Mouse (Mus musculus): ENCODE measurements at regions not wholly inside any gene's neighbourhood (a gene's known extent, or its start where the extent isn't known, plus 50 kb on each side); places are given as distances from the start of the nearest gene placed in this dataset.

DNA sequence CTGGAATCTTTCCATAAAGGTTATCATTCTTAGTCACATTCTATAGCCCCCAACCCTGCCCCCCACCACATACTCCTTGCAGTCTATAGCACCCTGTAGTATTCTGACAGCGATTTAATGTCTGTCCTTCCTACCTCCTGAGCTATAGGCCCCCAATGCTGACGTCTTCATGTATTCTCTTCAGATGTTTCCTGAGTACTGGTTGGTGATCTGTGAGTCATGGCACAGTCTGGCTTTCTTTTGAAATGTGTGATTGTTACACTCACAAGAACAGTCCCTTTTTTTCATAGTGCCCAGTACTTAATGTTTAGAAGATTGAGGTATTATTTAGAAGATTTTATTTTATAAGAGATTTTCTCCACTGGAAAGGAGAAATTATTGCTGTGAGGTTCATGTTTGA, 634.6 kb upstream of the Zeb2 start:
- DNase-seq (ENCODE audit: low read depth), result no peak

- no peak for DNase-seq (ENCODE audit: low read depth)
Observed at GRCm38 (mm10) chr2:45749379-45749778, 632.2 kb upstream of the Zeb2 start.

DNA sequence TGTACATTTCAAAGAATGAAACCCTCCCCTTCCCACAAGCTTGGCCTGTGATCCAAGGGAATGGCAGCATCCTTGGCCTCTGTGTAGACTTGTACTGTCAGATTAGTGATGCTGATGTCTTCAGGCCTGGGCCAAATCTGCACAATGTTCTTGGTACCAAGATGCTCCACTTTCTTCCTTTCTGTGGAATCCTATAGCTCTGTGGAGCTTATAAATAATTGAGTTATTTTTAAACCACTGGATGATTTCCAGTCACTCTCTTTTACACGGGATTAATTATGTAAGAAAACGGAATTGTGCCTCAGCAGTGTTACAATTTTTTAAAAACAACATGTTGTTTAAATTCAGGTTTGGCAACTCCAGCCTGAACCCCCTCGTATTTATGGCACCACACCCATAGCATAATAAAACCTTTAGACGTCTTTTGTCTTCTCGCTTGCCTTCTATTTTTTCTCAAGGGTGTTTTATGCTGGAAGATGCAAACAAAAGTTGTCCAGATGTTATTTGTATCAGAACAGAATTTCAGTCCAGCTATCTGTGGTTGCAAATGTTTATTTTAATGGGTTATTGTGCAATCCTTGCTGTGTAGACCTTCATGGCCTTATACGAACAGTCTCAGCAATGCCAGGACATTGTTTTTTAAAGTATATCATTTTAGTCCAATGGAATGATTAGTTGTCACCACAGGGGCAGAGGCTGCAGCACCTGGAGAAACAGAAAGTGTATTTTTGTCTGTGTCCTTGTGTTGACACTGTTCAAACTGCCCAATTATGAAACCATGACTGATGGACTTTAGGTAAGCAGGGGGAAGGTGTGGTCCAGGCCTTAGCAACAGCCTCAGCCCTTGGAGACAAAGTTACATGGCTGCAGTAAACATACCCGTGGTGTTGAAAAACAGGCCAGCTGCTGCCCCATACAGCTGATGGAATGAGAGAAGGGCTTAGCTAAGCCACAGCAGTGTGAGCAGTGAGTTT, 630.4 kb upstream of the Zeb2 start:
- DNase-seq (ENCODE audit: low read depth), result no peak

GRCm38 (mm10) chr2:45746606-45747005, 629.4 kb upstream of the Zeb2 start:
- no peak for DNase-seq (ENCODE audit: low read depth)

DNA sequence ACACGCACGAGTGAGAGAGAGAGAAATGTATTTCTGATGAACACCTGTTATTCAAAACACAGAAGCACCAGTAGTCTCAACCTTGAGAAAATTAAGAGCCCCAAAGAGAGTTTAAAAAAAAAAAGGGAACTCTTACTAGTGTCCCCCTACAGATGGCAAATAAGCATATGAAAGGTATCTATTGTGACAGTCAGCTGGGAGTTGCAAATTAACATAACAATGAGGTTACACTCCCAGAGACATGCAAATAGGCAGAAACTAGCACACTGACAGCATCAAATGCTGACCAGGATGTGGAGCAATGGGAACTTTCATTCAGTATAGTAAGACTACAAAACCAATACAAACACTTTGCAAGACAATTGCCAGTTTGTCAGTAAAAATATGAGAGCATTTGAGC, 619.1 kb upstream of the Zeb2 start:
- DNase-seq (ENCODE audit: low read depth), result no peak

GRCm38 (mm10) chr2:45713997-45714396, 596.8 kb upstream of the Zeb2 start:
- DNase-seq (ENCODE audit: low read depth), result no peak

GRCm38 (mm10) chr2:45707026-45707425, 589.8 kb upstream of the Zeb2 start:
- no peak for DNase-seq (ENCODE audit: low read depth)

DNA sequence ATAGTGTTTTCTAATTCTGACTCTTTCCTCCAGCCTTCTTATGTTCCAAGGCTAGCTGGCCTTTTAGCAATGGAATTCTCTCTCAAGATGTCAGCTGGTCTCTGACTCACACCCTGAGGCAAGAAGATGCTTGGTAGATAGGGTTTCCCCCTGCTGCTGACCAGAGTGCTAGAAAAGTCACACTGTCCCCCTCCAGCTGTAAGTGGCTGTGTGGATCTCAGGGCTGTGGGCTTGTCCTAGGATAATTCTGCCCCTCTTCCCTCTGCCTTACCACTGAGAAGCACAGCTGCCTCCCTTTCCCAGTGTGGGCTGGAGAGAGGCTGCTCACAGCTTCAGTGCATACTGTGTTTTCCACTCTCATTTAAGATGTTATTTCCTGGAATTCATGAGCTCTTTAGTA, 585.3 kb upstream of the Zeb2 start:
- DNase-seq (ENCODE audit: low read depth), result no peak

DNA sequence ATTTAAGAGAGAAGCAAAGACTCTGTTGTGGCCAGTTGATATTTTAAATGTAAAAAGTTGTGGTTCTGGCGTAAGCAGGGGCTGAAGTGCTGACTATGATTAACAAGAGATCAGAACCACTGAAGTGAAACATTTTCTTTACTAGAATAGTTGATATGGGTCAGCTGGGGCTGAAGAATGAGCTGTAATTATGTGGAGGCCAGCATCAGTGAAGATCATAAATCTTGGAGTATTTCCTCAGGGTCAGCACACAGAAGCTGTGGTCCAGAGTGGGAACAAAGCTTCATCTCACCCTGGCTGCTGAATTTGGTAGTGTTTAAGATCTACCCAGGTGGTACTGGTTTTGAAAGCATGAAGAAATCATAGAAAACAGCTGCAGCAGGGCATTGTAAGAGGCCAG, 583.4 kb upstream of the Zeb2 start:
- no peak for DNase-seq (ENCODE audit: low read depth)

DNA sequence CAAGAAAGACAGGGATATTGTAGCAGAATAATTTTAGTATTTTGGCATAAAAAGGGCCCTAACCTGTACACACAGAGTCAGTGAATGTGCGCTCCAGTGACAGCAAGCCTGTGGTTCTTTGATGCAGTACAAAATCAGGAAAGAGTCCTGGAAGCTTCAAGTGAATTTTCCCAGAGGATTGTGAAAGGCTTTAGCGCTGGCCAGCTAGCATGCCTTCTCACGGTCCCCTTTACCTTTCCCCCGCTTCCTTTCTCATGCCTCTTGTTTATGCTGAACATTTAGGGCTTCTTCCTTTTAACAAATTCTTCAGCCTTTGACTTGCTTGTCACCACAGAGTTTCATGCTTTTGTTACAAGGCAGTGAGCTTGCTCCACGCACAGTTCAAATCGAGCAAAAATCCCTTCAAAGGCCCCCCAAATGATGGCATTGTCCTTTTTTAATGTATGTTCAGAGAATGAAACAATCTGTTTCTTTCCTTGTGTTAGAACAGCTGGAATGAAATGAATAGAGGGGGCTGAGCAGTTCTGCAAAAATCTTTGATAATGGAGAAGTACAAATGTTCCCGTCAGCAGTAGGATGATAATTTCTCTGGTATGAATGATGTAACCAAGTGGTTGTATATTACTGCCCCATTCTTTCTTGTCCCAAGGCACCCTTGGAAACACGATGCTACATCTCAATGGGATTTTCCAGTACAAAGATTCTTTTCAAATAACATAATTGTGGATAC, 576.3 kb upstream of the Zeb2 start:
- no peak for DNase-seq (ENCODE audit: low read depth)

- no peak for DNase-seq (ENCODE audit: low read depth)
Observed at GRCm38 (mm10) chr2:45692819-45693218, 575.6 kb upstream of the Zeb2 start.

DNA sequence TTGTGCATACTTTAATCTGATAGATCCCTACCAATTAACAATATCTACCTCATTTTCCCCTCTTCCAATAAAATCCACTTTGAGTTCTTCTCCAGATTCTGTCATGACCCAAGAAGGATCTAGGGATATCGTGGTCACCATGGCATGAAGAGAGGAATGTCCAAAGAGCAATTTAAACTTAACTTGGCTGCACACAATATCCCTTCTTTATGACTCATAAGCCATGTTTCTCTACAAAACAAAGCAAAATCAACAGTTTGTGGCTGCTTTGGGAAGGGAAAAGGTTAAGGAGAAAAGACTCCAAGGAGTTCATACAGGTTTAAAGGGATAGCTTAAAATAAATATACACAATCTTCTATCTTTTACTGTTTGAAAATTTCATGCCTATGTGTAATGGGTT, 571.8 kb upstream of the Zeb2 start:
- no peak for DNase-seq (ENCODE audit: low read depth)

- no peak for DNase-seq (ENCODE audit: low read depth)
Observed at GRCm38 (mm10) chr2:45681251-45681650, 564.1 kb upstream of the Zeb2 start.

DNA sequence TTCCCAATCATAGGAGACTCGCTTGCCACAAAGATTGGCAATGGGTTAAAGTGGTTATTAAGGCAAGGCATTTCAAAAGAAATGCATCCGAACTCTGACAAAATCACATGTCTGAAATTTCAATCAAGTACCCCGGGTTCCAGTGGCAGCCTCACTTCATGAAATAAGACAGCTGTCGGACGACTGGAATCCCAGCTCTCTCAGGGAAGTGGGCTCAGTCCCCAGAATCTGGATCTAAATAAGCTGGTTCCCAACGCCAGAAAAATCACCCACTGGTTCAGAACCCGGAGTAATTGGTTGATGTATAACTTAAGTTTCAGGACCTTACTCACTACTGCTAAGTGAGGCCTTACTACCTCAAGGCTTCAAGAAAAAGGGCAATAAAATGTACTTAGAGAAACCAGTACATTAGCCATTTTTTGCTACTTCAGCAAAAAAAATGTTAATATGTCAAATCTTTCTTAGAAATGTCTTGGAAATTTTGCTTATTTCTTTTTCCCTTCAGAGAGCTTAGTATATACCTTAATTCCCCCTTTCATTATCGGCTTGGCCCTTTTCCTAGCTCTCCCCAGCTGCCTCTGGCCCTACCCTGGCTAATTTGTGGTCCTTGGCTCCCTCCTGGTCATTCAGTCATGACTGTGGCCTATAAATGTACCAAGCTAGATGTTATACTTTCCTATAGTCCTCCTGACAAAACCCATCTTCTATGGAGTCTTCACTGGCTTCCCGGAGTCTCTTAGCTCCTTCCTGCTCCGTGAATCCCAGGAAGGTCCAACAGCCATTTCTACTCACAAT, 562.1 kb upstream of the Zeb2 start:
- no peak for DNase-seq (ENCODE audit: low read depth)

GRCm38 (mm10) chr2:45678685-45679084, 561.5 kb upstream of the Zeb2 start:
- DNase-seq (ENCODE audit: low read depth), result no peak

GRCm38 (mm10) chr2:45675776-45676175, 558.6 kb upstream of the Zeb2 start:
- no peak for DNase-seq (ENCODE audit: low read depth)

GRCm38 (mm10) chr2:45656011-45656410, 538.8 kb upstream of the Zeb2 start:
- DNase-seq (ENCODE audit: low read depth), result no peak

DNA sequence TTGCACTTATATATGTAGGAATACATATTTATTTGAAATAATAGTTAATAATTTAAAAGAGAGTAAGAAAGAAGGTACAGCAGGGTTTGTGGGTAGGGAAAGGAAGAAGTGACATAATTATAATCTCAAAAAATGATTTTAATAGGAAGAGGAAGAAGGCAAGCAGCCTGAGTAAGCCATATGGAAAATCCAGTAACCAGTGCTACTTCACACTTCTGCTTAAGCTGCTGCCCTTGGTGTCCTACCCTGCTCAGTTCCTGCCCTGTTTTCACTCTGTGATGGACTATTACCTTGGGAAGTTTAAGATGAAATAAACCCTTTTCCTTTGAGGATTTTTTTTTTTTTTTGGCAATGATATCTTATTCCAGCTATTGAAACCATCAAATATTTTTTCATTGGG, 537.5 kb upstream of the Zeb2 start:
- DNase-seq (ENCODE audit: low read depth), result no peak

DNA sequence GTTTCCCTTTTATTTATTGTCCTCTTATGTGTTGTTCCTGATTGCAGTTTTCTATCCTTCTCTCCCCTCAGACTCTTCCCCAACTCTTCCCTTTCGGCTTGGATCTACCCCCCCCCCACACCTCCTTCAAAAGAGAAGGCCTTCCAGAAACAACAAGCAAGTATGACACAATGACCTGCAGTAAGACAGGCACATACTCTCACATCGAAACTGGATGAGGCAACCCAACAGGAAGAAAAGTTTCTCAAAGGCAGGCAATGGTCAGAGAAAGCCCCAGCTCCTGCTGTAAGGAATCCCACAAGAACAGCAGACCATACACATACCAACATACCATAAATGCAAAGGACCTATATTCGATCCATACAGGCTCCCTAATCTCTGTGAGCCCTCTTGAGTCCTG, 535.8 kb upstream of the Zeb2 start:
- DNase-seq (ENCODE audit: low read depth), result no peak

GRCm38 (mm10) chr2:45650271-45650985, 533.2 kb upstream of the Zeb2 start:
- DNase-seq (ENCODE audit: low read depth), result no peak

- DNase-seq (ENCODE audit: low read depth), result no peak
Observed at GRCm38 (mm10) chr2:45647846-45648245, 530.7 kb upstream of the Zeb2 start.

DNA sequence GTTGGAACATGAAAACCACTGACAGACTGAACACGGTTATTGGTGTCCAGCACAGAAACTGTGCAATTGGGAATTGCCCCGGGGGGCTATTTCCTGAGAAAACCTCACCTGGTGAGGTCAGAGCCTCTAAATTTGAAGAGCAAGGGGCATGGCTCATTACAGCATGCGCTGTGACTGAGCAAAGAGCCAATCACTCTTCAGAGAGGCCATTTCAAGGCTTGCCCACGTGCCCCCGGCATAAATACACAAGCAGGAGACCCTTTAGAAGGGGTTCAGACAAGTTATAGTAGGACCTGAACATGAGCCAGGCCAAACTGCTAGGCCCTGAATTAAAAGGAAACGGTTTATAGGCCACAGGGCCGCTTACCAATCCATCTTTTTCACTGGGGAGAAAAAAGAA, 512.9 kb upstream of the Zeb2 start:
- no peak for DNase-seq (ENCODE audit: low read depth)
